Mouse (Mus musculus) liver, adult 2 months (tissue): ENCODE measurements around the gene Pard3. TPM values are rescaled to one million over a fixed set of nuclear protein-coding genes. Genes with fewer than 3 reads are reported as not detected.
A peak's percentile ranks its signal among the peaks of the same experiment; 100 is the strongest.

Source experiments
- DNase-seq: peaks from one replicate; pipeline ENCODE4 v3.0.0-alpha.2; 2011; ENCODE audit warnings: low read depth, low spot score; ENCODE audit errors: extremely low read depth
- H3K27ac ChIP-seq: fragments of 200-500 bp; replicated peaks from 2 replicates; pipeline ENCODE4 v1.5.1; 2012; ENCODE audit warnings: low read depth, mild to moderate bottlenecking, control low read depth, inconsistent platforms, low read length; ENCODE audit not compliant: insufficient read depth
- H3K27me3 ChIP-seq: fragments of 200-500 bp; 2 replicates; pipeline ENCODE4 v1.6.1; 2012; ENCODE audit warnings: mild to moderate bottlenecking, moderate library complexity, low read length, inconsistent platforms; ENCODE audit not compliant: control insufficient read depth, insufficient read depth
- H3K36me3 ChIP-seq: fragments of 200-500 bp; 2 replicates; pipeline ENCODE4 v1.6.1; 2012; ENCODE audit warnings: low read length, inconsistent platforms; ENCODE audit not compliant: control insufficient read depth, insufficient read depth
- H3K4me1 ChIP-seq: fragments of 200-500 bp; 2 replicates; pipeline ENCODE4 v1.6.1; 2011; ENCODE audit warnings: low read length; ENCODE audit not compliant: control insufficient read depth, insufficient read depth
- H3K4me3 ChIP-seq: fragments of 200-500 bp; 2 replicates; pipeline ENCODE4 v1.5.1; 2011; ENCODE audit warnings: low read depth, mild to moderate bottlenecking, control low read depth, low read length, moderate library complexity; ENCODE audit not compliant: insufficient read depth
- H3K79me2 ChIP-seq: fragments of 200-500 bp; 2 replicates; pipeline ENCODE4 v1.6.1; 2012; ENCODE audit warnings: inconsistent platforms, mild to moderate bottlenecking, low read length, moderate library complexity; ENCODE audit not compliant: control insufficient read depth, insufficient read depth
- H3K9ac ChIP-seq: fragments of 200-500 bp; 2 replicates; pipeline ENCODE4 v1.6.1; 2012; ENCODE audit warnings: low read depth, mild to moderate bottlenecking, control low read depth, inconsistent platforms, low read length
- CTCF ChIP-seq: fragments of 200-500 bp; IDR thresholded peaks from 2 replicates; pipeline ENCODE4 v1.5.1; 2011; ENCODE audit warnings: low read depth, low read length, control low read depth
- POLR2A ChIP-seq: fragments of 200-500 bp; IDR thresholded peaks from 2 replicates; pipeline ENCODE4 v1.6.1; 2011; ENCODE audit warnings: low read length, control low read depth; ENCODE audit not compliant: insufficient read depth; ENCODE audit errors: extremely low read depth
- WGBS: fragments of 180-500 bp; shearing (Covaris S2); methylation state at CpG from one replicate; pipeline ENCODE4 v1.1.7; 2018; 5-methylcytosine and 5-hydroxymethylcytosine counted together
- polyA plus RNA-seq: library from polyadenylated mRNA; depleted of rRNA; stranded (reverse); fragments of >200 nt; gene quantifications from 2 replicates; pipeline ENCODE4 v1.2.3, GENCODE M21; 2012
- total RNA-seq: library from RNA; depleted of rRNA; stranded (reverse); fragments of >200 nt; gene quantifications from 2 replicates; pipeline ENCODE4 v1.2.3, GENCODE M21; 2014

The Pard3 gene
- total and polyA plus RNA-seq, 2 experiments, result 47.4 to 61.4 TPM

- DNase-seq, result no peak
Observed at GRCm38 (mm10) chr8:127049996-127050395, 13.7 kb upstream of the Pard3 start.

DNA sequence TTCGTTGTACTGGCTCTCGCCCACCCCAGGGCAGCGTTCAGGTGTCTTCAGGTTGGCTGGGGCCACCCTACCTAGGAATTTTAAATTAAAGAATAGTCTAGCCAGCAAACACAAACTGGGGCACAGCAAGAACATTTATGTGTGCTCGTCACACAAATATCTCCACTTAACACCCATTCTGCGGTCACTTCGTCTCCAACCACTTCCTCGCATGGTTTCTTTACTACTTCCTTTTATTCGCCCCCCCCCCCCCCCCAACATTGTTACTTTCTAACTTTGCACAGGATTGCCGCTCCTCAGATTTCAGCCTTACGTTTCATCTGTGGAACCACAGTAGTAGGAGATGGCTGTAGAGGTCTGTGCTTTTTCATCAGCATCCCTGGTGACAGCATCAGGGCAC lies 11.6 kb upstream of the Pard3 start:
- Histone ChIP-seq H3K4me3 (no peak overlapping the region), H3K4me1 (no peaks in the 10 kb centered on the region), H3K36me3 (no peaks in the 10 kb centered on the region), H3K27ac (no peak overlapping the region), H3K27me3 (no peaks in the 10 kb centered on the region), H3K79me2 (no peaks in the 10 kb centered on the region), H3K9ac (no peak overlapping the region)
- TF ChIP-seq POLR2A, result no peak
- no peak for TF ChIP-seq CTCF
- no peak for DNase-seq
- 85% methylated on average over 10 of the region's 10 CpGs for WGBS

More at GRCm38 (mm10) chr8:127049996-127050395, 13.7 kb upstream of the Pard3 start:
- H3K4me1 ChIP-seq, result no peaks in the 10 kb centered on the region
- no peaks in the 10 kb centered on the region for H3K36me3 ChIP-seq
- H3K79me2 ChIP-seq, result no peaks in the 10 kb centered on the region
- H3K27ac ChIP-seq, result no peak overlapping the region
- no peaks in the 10 kb centered on the region for H3K27me3 ChIP-seq
- 75% methylated on average over 5 of the region's 5 CpGs for WGBS
- H3K4me3 ChIP-seq, result no peak overlapping the region
- H3K9ac ChIP-seq, result no peak overlapping the region
- TF ChIP-seq CTCF, result no peak
- no peak for TF ChIP-seq POLR2A

- Histone ChIP-seq H3K36me3 (no peaks in the 10 kb centered on the region), H3K9ac (no peak overlapping the region), H3K4me1 (no peaks in the 10 kb centered on the region), H3K27me3 (no peaks in the 10 kb centered on the region), H3K27ac (no peak overlapping the region), H3K79me2 (no peaks in the 10 kb centered on the region), H3K4me3 (no peak overlapping the region)
- TF ChIP-seq CTCF (no peak), POLR2A (no peak)
- 91% methylated on average over 4 of the region's 4 CpGs for WGBS
- DNase-seq, result no peak
Observed at GRCm38 (mm10) chr8:127055081-127055480, 8.6 kb upstream of the Pard3 start.

DNA sequence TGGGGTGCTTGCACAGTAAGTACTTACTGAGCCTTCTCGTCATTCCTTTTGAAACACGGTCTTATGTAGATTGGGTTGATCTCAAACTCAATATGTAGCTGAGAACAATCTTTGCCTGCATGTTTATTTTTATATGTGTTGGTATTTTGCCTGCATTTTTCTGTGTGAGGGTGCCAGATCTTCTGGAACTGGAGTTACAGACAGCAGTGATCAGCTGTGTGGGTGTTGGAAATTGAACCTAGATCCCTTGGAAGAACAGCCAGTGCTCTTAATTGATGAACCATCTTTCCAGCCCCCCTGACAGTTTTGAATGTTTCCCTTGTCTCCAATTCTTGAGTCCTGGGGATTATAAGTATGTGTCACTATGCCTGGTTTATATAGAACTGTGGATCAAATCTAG lies 4.9 kb upstream of the Pard3 start:
- WGBS, result 93% methylated on average over 2 of the region's 2 CpGs
- no peak overlapping the region for H3K9ac ChIP-seq
- no peak for DNase-seq
- H3K79me2 ChIP-seq, result no peaks in the 10 kb centered on the region
- H3K27me3 ChIP-seq, result no peaks in the 10 kb centered on the region
- H3K4me3 ChIP-seq, result no peak overlapping the region
- H3K36me3 ChIP-seq, result no peaks in the 10 kb centered on the region
- peaks cover 3% of the 10 kb centered on the region; the same call in 1 of the 2 replicates for H3K4me1 ChIP-seq
- no peak for TF ChIP-seq POLR2A
- TF ChIP-seq CTCF, result no peak
- H3K27ac ChIP-seq, result no peak overlapping the region

GRCm38 (mm10) chr8:127059826-127060225 lies 3.9 kb upstream of the Pard3 start:
- H3K27me3 ChIP-seq, result no peaks in the 10 kb centered on the region
- no peak overlapping the region for H3K27ac ChIP-seq
- H3K36me3 ChIP-seq, result no peaks in the 10 kb centered on the region
- H3K9ac ChIP-seq, result no peak overlapping the region
- no peak for DNase-seq
- no peak overlapping the region for H3K4me3 ChIP-seq
- TF ChIP-seq CTCF (no peak), POLR2A (no peak)
- H3K4me1 ChIP-seq, result peaks cover 3% of the 10 kb centered on the region; the same call in 1 of the 2 replicates
- peaks cover 9% of the 10 kb centered on the region; the same call in 1 of the 2 replicates for H3K79me2 ChIP-seq
- WGBS, result 73% methylated on average over 2 of the region's 2 CpGs

GRCm38 (mm10) chr8:127064361-127065112 lies 844 bp downstream of the Pard3 start:
- no peak for TF ChIP-seq POLR2A
- TF ChIP-seq CTCF, result no peak
- under 1% methylated on average over 76 of the region's 80 CpGs for WGBS
- Histone ChIP-seq H3K36me3 (no peaks in the 10 kb centered on the region), H3K27ac (peak overlapping the region; percentile 98), H3K9ac (peak overlapping the region; percentile 100), H3K27me3 (no peaks in the 10 kb centered on the region), H3K79me2 (peaks cover 24% of the 10 kb centered on the region), H3K4me1 (peaks cover 18% of the 10 kb centered on the region), H3K4me3 (peak overlapping the region; percentile 99)
- DNase-seq, result peak; percentile 45
